Mouse (Mus musculus): ENCODE measurements around the gene Kcnc3. TPM values are rescaled to one million over a fixed set of nuclear protein-coding genes. Genes with fewer than 3 reads are reported as not detected.

Kcnc3 gene
- polyA plus RNA-seq, 2 experiments = 0.23 to 2.7 TPM

GRCm38 (mm10) chr7:44647042-44647724, 56.7 kb downstream of the Kcnc3 start:
- Histone ChIP-seq H3K4me2 (replicated peaks; ENCODE audit: low read depth, low read length, severe bottlenecking) (no peak overlapping the region), H3K9me3 (ENCODE audit: control insufficient read depth, low read length) (no peaks in the 10 kb centered on the region), H3K9ac (ENCODE audit: low read depth, low read length, severe bottlenecking) (no peak overlapping the region), H3K4me3 (replicated peaks; ENCODE audit: low read length) (no peak overlapping the region), H3K36me3 (ENCODE audit: control insufficient read depth, insufficient read depth, low read length) (no peaks in the 10 kb centered on the region), H3K27ac (replicated peaks; ENCODE audit: low read depth, low read length) (no peak overlapping the region), H3K27me3 (ENCODE audit: control insufficient read depth, insufficient read depth, low read length) (peaks cover 16% of the 10 kb centered on the region), H3K4me1 (ENCODE audit: control insufficient read depth, insufficient read depth, low read length) (no peaks in the 10 kb centered on the region)
- DNase-seq (ENCODE audit: low spot score) = peak; percentile 56
- no peak for TF ChIP-seq POLR2A (IDR thresholded peaks at IDR 0.05; ENCODE audit: borderline replicate concordance, extremely low read depth, insufficient read depth, insufficient read length)
- ATAC-seq (ENCODE audit: low FRiP score, low read depth) = no peak
- WGBS = 52% methylated on average over 7 of the region's 7 CpGs

GRCm38 (mm10) chr7:44647729-44648128, 57.3 kb downstream of the Kcnc3 start:
- WGBS = 69% methylated on average over 10 of the region's 10 CpGs

DNA sequence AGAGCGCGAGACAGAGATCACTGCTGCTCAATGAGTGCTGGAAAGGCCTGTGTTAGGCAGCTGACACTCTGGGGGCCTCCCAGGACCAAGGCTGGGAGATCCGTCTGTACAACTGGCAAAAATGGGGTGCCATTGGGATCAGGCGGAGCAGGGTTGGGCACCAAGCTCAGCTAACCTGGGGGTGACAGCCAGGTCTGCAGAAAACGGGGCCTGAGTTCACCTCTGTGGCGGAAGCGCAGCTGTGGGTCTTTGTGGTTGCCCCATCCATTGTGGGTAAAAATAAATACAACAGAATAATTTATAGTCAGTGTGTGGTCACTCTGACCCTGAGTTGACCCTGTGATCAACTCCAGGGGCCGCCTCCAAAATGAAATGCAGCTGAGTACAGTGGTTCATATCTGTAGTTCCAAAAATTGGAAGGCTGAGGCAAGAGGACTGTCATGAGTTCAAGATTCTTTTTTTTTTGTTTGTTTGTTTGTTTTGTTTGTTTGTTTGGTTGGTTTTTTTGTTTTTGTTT, 58.7 kb downstream of the Kcnc3 start:
- H3K4me3 ChIP-seq (replicated peaks; ENCODE audit: low read length) = no peak overlapping the region
- H3K9me3 ChIP-seq (ENCODE audit: control insufficient read depth, low read length) = no peaks in the 10 kb centered on the region
- H3K4me1 ChIP-seq (ENCODE audit: control insufficient read depth, insufficient read depth, low read length) = no peaks in the 10 kb centered on the region
- DNase-seq (ENCODE audit: low spot score) (no peak), ATAC-seq (ENCODE audit: low FRiP score, low read depth) (no peak)
- no peak overlapping the region for H3K4me2 ChIP-seq (replicated peaks; ENCODE audit: low read depth, low read length, severe bottlenecking)
- no peak overlapping the region for H3K9ac ChIP-seq (ENCODE audit: low read depth, low read length, severe bottlenecking)
- H3K36me3 ChIP-seq (ENCODE audit: control insufficient read depth, insufficient read depth, low read length) = no peaks in the 10 kb centered on the region
- WGBS = 65% methylated on average over 8 of the region's 8 CpGs
- no peak for TF ChIP-seq POLR2A (IDR thresholded peaks at IDR 0.05; ENCODE audit: borderline replicate concordance, extremely low read depth, insufficient read depth, insufficient read length)
- peaks cover 16% of the 10 kb centered on the region for H3K27me3 ChIP-seq (ENCODE audit: control insufficient read depth, insufficient read depth, low read length)
- no peak overlapping the region for H3K27ac ChIP-seq (replicated peaks; ENCODE audit: low read depth, low read length)

More at GRCm38 (mm10) chr7:44647729-44648128, 57.3 kb downstream of the Kcnc3 start:
- Histone ChIP-seq H3K27me3 (ENCODE audit: control insufficient read depth, insufficient read depth, low read length) (peaks cover 16% of the 10 kb centered on the region), H3K4me3 (replicated peaks; ENCODE audit: low read length) (no peak overlapping the region), H3K9me3 (ENCODE audit: control insufficient read depth, low read length) (no peaks in the 10 kb centered on the region), H3K9ac (ENCODE audit: low read depth, low read length, severe bottlenecking) (no peak overlapping the region), H3K4me2 (replicated peaks; ENCODE audit: low read depth, low read length, severe bottlenecking) (no peak overlapping the region), H3K27ac (replicated peaks; ENCODE audit: low read depth, low read length) (no peak overlapping the region), H3K4me1 (ENCODE audit: control insufficient read depth, insufficient read depth, low read length) (no peaks in the 10 kb centered on the region), H3K36me3 (ENCODE audit: control insufficient read depth, insufficient read depth, low read length) (no peaks in the 10 kb centered on the region)
- DNase-seq (ENCODE audit: low spot score) (no peak), ATAC-seq (ENCODE audit: low FRiP score, low read depth) (no peak)
- no peak for TF ChIP-seq POLR2A (IDR thresholded peaks at IDR 0.05; ENCODE audit: borderline replicate concordance, extremely low read depth, insufficient read depth, insufficient read length)

GRCm38 (mm10) chr7:44649990-44650389, 59.5 kb downstream of the Kcnc3 start:
- Histone ChIP-seq H3K4me1 (ENCODE audit: control insufficient read depth, insufficient read depth, low read length) (no peaks in the 10 kb centered on the region), H3K9ac (ENCODE audit: low read depth, low read length, severe bottlenecking) (no peak overlapping the region), H3K4me2 (replicated peaks; ENCODE audit: low read depth, low read length, severe bottlenecking) (no peak overlapping the region), H3K9me3 (ENCODE audit: control insufficient read depth, low read length) (no peaks in the 10 kb centered on the region), H3K27me3 (ENCODE audit: control insufficient read depth, insufficient read depth, low read length) (peaks cover 14% of the 10 kb centered on the region), H3K4me3 (replicated peaks; ENCODE audit: low read length) (no peak overlapping the region), H3K36me3 (ENCODE audit: control insufficient read depth, insufficient read depth, low read length) (no peaks in the 10 kb centered on the region), H3K27ac (replicated peaks; ENCODE audit: low read depth, low read length) (no peak overlapping the region)
- 9% methylated on average over 4 of the region's 4 CpGs for WGBS
- ATAC-seq (ENCODE audit: low FRiP score, low read depth) (no peak), DNase-seq (ENCODE audit: low spot score) (peak; percentile 46)
- TF ChIP-seq POLR2A (IDR thresholded peaks at IDR 0.05; ENCODE audit: borderline replicate concordance, extremely low read depth, insufficient read depth, insufficient read length) = no peak

GRCm38 (mm10) chr7:44651416-44651815, 61.0 kb downstream of the Kcnc3 start:
- 69% methylated on average over 7 of the region's 7 CpGs for WGBS
- H3K9me3 ChIP-seq (ENCODE audit: control insufficient read depth, low read length) = no peaks in the 10 kb centered on the region
- DNase-seq (ENCODE audit: low spot score) (no peak), ATAC-seq (ENCODE audit: low FRiP score, low read depth) (no peak)
- H3K27ac ChIP-seq (replicated peaks; ENCODE audit: low read depth, low read length) = no peak overlapping the region
- TF ChIP-seq POLR2A (IDR thresholded peaks at IDR 0.05; ENCODE audit: borderline replicate concordance, extremely low read depth, insufficient read depth, insufficient read length) = no peak
- no peaks in the 10 kb centered on the region for H3K27me3 ChIP-seq (ENCODE audit: control insufficient read depth, insufficient read depth, low read length)
- H3K4me3 ChIP-seq (replicated peaks; ENCODE audit: low read length) = no peak overlapping the region
- H3K4me1 ChIP-seq (ENCODE audit: control insufficient read depth, insufficient read depth, low read length) = no peaks in the 10 kb centered on the region
- H3K4me2 ChIP-seq (replicated peaks; ENCODE audit: low read depth, low read length, severe bottlenecking) = no peak overlapping the region
- no peak overlapping the region for H3K9ac ChIP-seq (ENCODE audit: low read depth, low read length, severe bottlenecking)
- no peaks in the 10 kb centered on the region for H3K36me3 ChIP-seq (ENCODE audit: control insufficient read depth, insufficient read depth, low read length)
